9 mouse cellular contexts compared by ENCODE assay signal in the genomic region with DNA sequence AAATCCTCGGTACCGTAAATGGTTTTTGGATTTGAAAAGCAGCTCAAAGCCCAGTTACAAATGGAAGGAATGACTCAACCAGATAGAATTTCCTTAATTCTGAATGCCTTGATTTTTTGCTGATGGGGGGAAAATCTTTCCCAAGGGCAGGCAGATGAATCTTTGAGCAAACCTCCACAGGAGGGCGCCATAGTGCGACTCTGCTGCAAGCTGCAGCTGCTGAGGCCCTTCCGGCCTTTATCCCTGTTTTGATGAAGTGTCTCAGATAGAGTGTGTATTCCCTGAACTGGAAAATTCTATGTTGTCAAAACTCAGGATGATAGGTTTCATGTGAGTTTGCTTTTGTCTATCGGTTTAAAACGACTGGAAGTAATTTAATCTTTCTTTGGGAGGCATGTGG.
DNase-seq lines count a peak whose midpoint lies in the region; ATAC-seq and TF ChIP-seq lines count a peak whose summit lies in the region.
"Had no signal": no experiment of that assay in that cellular context is flagged by ENCODE, and none has a peak within 500 bp of the region (broad histone marks: within the 10 kb centered on the region; RNA-seq: fewer than 3 reads in every experiment).

No protein-coding gene starts in this region.

- H3K4me1 ChIP-seq in heart, embryonic 11.5 days (ENCODE audit: control insufficient read depth, insufficient read depth, low read length), result no peaks in the 10 kb centered on the region
- no peaks in the 10 kb centered on the region for H3K4me1 ChIP-seq in embryonic facial prominence, embryonic 11.5 days (ENCODE audit: control insufficient read depth, insufficient read depth, low read length)
- H3K4me1 ChIP-seq in hindbrain, postnatal 0 days (ENCODE audit: insufficient read depth, low read length), result no peaks in the 10 kb centered on the region
- no peaks in the 10 kb centered on the region for H3K4me1 ChIP-seq in neural tube, embryonic 11.5 days (ENCODE audit: control insufficient read depth, insufficient read depth, low read length)
- H3K4me1 ChIP-seq: neural tube, embryonic 13.5 days had no signal

- no peak overlapping the region for H3K4me2 ChIP-seq in heart, embryonic 11.5 days
- H3K4me2 ChIP-seq in embryonic facial prominence, embryonic 11.5 days (ENCODE audit: low read depth, low read length), result no peak overlapping the region
- H3K4me2 ChIP-seq in hindbrain, postnatal 0 days (ENCODE audit: low read depth, low read length), result no peak overlapping the region
- H3K4me2 ChIP-seq in neural tube, embryonic 11.5 days (ENCODE audit: low read depth), result no peak overlapping the region
- H3K4me2 ChIP-seq: neural tube, embryonic 13.5 days had no signal

- H3K9ac ChIP-seq in heart, embryonic 11.5 days (ENCODE audit: low read depth, low read length), result no peak overlapping the region
- H3K9ac ChIP-seq in embryonic facial prominence, embryonic 11.5 days (replicated peaks; ENCODE audit: low read length), result no peak overlapping the region
- no peak overlapping the region for H3K9ac ChIP-seq in hindbrain, postnatal 0 days (replicated peaks; ENCODE audit: low read length)
- H3K9ac ChIP-seq in neural tube, embryonic 11.5 days (ENCODE audit: low read length), result no peak overlapping the region
- H3K9ac ChIP-seq: neural tube, embryonic 13.5 days had no signal

- intact Hi-C loops in left cerebral cortex, postnatal 25 days (cut with DNase I), result loop anchor here (5.0 kb wide), 3 partner anchors 188 to 857 kb away; partner anchors contain the start of gene Arid5b

- ATAC-seq in heart, embryonic 11.5 days (replicated peaks; ENCODE audit: insufficient number of reproducible peaks, low FRiP score, low TSS enrichment), result no peak
- no peak for ATAC-seq in embryonic facial prominence, embryonic 11.5 days (replicated peaks; ENCODE audit: insufficient number of reproducible peaks, low FRiP score, low TSS enrichment, low read depth)
- ATAC-seq in hindbrain, postnatal 0 days, result no peak
- ATAC-seq in neural tube, embryonic 11.5 days (ENCODE audit: insufficient read depth, low FRiP score, low TSS enrichment), result 0 out of 2 replicates have a peak, but pooled peaks have one; percentile 45

- TF ChIP-seq CTCF in hindbrain, postnatal 0 days (IDR thresholded peaks at IDR 0.05; ENCODE audit: low read depth), result peak; percentile 79

- H3K27me3 ChIP-seq in heart, embryonic 11.5 days (ENCODE audit: control insufficient read depth, insufficient read depth, low read length), result no peaks in the 10 kb centered on the region
- no peaks in the 10 kb centered on the region for H3K27me3 ChIP-seq in embryonic facial prominence, embryonic 11.5 days (ENCODE audit: control insufficient read depth, insufficient read depth, low read length)
- no peaks in the 10 kb centered on the region for H3K27me3 ChIP-seq in hindbrain, postnatal 0 days (ENCODE audit: insufficient read depth, low read length)
- H3K27me3 ChIP-seq in neural tube, embryonic 11.5 days (ENCODE audit: control insufficient read depth, insufficient read depth, low read length), result no peaks in the 10 kb centered on the region
- H3K27me3 ChIP-seq: neural tube, embryonic 13.5 days had no signal

- no peaks in the 10 kb centered on the region for H3K9me3 ChIP-seq in heart, embryonic 11.5 days (replicated peaks; ENCODE audit: control insufficient read depth, low read length)
- H3K9me3 ChIP-seq in embryonic facial prominence, embryonic 11.5 days (replicated peaks; ENCODE audit: control insufficient read depth, low read length), result no peaks in the 10 kb centered on the region
- H3K9me3 ChIP-seq in hindbrain, postnatal 0 days (ENCODE audit: low read length), result no peaks in the 10 kb centered on the region
- H3K9me3 ChIP-seq in neural tube, embryonic 11.5 days (ENCODE audit: control insufficient read depth, low read length), result no peaks in the 10 kb centered on the region
- H3K9me3 ChIP-seq: neural tube, embryonic 13.5 days had no signal

- H3K36me3 ChIP-seq in heart, embryonic 11.5 days (ENCODE audit: control insufficient read depth, insufficient read depth, low read length), result no peaks in the 10 kb centered on the region
- no peaks in the 10 kb centered on the region for H3K36me3 ChIP-seq in embryonic facial prominence, embryonic 11.5 days (replicated peaks; ENCODE audit: control insufficient read depth, insufficient read depth, low read depth, low read length)
- no peaks in the 10 kb centered on the region for H3K36me3 ChIP-seq in hindbrain, postnatal 0 days (ENCODE audit: insufficient read depth, low read length)
- H3K36me3 ChIP-seq in neural tube, embryonic 11.5 days (ENCODE audit: control insufficient read depth, insufficient read depth, low read length), result no peaks in the 10 kb centered on the region
- H3K36me3 ChIP-seq: neural tube, embryonic 13.5 days had no signal

- WGBS in heart, embryonic 11.5 days (ENCODE audit: insufficient replicate concordance), result 23% methylated on average over 7 of the region's 7 CpGs
- 23% methylated on average over 7 of the region's 7 CpGs for WGBS in embryonic facial prominence, embryonic 11.5 days
- 33% methylated on average over 7 of the region's 7 CpGs for WGBS in hindbrain, postnatal 0 days
- WGBS in neural tube, embryonic 11.5 days, result 40% methylated on average over 7 of the region's 7 CpGs

- H3K4me3 ChIP-seq in heart, embryonic 11.5 days (ENCODE audit: low read depth, low read length), result no peak overlapping the region
- no peak overlapping the region for H3K4me3 ChIP-seq in embryonic facial prominence, embryonic 11.5 days (ENCODE audit: low read depth, low read length)
- no peak overlapping the region for H3K4me3 ChIP-seq in hindbrain, postnatal 0 days (ENCODE audit: low read length)
- no peak overlapping the region for H3K4me3 ChIP-seq in neural tube, embryonic 11.5 days (ENCODE audit: low read depth, low read length)
- H3K4me3 ChIP-seq: neural tube, embryonic 13.5 days had no signal

- no peak overlapping the region for H3K27ac ChIP-seq in heart, embryonic 11.5 days (ENCODE audit: low read depth, low read length)
- H3K27ac ChIP-seq in embryonic facial prominence, embryonic 11.5 days (replicated peaks; ENCODE audit: low read depth, low read length), result no peak overlapping the region
- H3K27ac ChIP-seq in hindbrain, postnatal 0 days, result no peak overlapping the region
- no peak overlapping the region for H3K27ac ChIP-seq in neural tube, embryonic 11.5 days (ENCODE audit: low read depth, low read length)
- H3K27ac ChIP-seq: neural tube, embryonic 13.5 days had no signal

- peak; percentile 61 to 84 for DNase-seq in heart, adult 18-20 months
- DNase-seq in adrenal gland, adult 18-20 months (ENCODE audit: low spot score in 2 of 2), result peak; percentile 82 to 87
- peak; percentile 88 for DNase-seq in embryonic facial prominence, embryonic 11.5 days (ENCODE audit: low spot score)
- DNase-seq in hindbrain, postnatal 0 days (ENCODE audit: low spot score), result peak; percentile 86
- DNase-seq in left cerebral cortex, postnatal 25 days (ENCODE audit: low spot score in 2 of 2), result peak; percentile 76 to 80
- peak; percentile 67 for DNase-seq in neural tube, embryonic 11.5 days (ENCODE audit: low spot score)
- DNase-seq in testis, postnatal 10 days (ENCODE audit: low spot score), result peak; percentile 93
